Mouse (Mus musculus): ENCODE data around the gene Tspear. TPM values are rescaled to one million over a fixed set of nuclear protein-coding genes. Genes with fewer than 3 reads are reported as not detected.
"Not testable (repeated sequence)": the region's sequence is repeated elsewhere in the genome, so short reads cannot be mapped to it uniquely, and the experiment has no call there.

Tspear gene
- polyA plus RNA-seq, 1 experiment from 2014 or later, result 0.65 TPM

DNA sequence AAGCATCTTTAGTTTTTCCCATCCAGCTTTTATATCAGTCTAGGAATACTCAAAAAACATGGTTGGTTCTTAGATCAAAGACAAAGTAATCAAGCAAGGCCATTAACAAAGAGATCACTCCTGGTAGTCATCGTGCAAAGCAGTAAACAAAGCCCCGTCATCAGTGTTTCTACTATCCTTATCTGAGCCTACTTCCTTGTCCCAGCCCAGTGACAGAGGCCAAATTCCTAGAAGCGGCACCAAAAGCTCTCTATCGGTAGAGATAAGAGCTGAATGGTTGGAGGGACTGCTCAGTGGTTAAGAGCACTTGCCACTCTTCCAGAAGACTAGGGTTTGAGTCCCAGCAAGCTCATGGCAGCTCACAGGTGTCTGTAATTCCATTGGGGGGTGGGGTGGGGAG is 14.8 kb upstream of the Tspear start:
- Histone ChIP-seq H3K9me3 (replicated peaks) (no peaks in the 10 kb centered on the region), H3K27ac (no peak overlapping the region), H3K9ac (no peak overlapping the region), H3K4me3 (no peak overlapping the region), H3K4me2 (no peak overlapping the region), H3K27me3 (peaks cover 4% of the 10 kb centered on the region), H3K36me3 (ENCODE audit: poor library complexity, severe bottlenecking) (no peaks in the 10 kb centered on the region), H3K4me1 (no peaks in the 10 kb centered on the region)
- 88% methylated on average over 4 of the region's 4 CpGs for WGBS
- ATAC-seq, result no peak

- no peaks in the 10 kb centered on the region for H3K9me3 ChIP-seq (replicated peaks)
- H3K4me3 ChIP-seq, result no peak overlapping the region
- H3K27me3 ChIP-seq, result peaks cover 24% of the 10 kb centered on the region
- H3K36me3 ChIP-seq (ENCODE audit: poor library complexity, severe bottlenecking), result no peaks in the 10 kb centered on the region
- no peak overlapping the region for H3K9ac ChIP-seq
- H3K27ac ChIP-seq, result no peak overlapping the region
- H3K4me2 ChIP-seq, result no peak overlapping the region
- no peak for ATAC-seq
- H3K4me1 ChIP-seq, result peaks cover 13% of the 10 kb centered on the region
- WGBS, result 61% methylated on average over 13 of the region's 13 CpGs
Measured at GRCm38 (mm10) chr10:77673765-77674164, 12.6 kb upstream of the Tspear start.

DNA sequence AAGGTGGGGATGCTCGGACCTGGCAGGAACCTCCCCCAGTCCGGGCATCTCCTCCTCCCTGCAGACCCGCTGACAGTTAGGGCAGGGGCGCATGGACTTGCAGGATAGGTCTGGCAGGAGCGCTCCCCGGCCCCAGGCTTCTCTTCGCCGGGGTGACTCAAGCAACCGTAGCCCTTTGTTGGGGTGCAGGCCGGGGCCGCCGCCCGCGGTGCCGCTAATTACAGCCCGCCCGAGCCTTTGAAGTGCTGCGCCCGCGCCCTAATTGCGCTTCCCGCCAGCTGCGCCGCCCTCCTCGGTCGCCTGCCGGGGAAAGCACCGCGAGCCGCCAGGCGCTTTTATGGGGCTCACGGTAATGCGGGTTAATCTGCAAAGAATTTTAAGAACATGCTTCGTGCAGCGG is 8.8 kb upstream of the Tspear start:
- WGBS, result under 1% methylated on average over 35 of the region's 35 CpGs
- peak; percentile 63; the same call in 1 of the 2 replicates for ATAC-seq
- H3K4me3 ChIP-seq, result peak overlapping the region; percentile 37
- no peaks in the 10 kb centered on the region for H3K36me3 ChIP-seq (ENCODE audit: poor library complexity, severe bottlenecking)
- peak overlapping the region; percentile 34 for H3K9ac ChIP-seq
- H3K4me2 ChIP-seq, result peak overlapping the region; percentile 74
- peak overlapping the region; percentile 14; the same call in 1 of the 2 replicates for H3K27ac ChIP-seq
- H3K9me3 ChIP-seq (replicated peaks), result no peaks in the 10 kb centered on the region
- H3K27me3 ChIP-seq, result peaks cover 28% of the 10 kb centered on the region
- H3K4me1 ChIP-seq, result peaks cover 13% of the 10 kb centered on the region

GRCm38 (mm10) chr10:77682994-77683393 is 3.4 kb upstream of the Tspear start:
- Histone ChIP-seq H3K36me3 (ENCODE audit: poor library complexity, severe bottlenecking) (no peaks in the 10 kb centered on the region), H3K4me3 (no peak overlapping the region), H3K27me3 (peaks cover 40% of the 10 kb centered on the region), H3K4me1 (peaks cover 2% of the 10 kb centered on the region), H3K9ac (no peak overlapping the region), H3K27ac (no peak overlapping the region), H3K4me2 (no peak overlapping the region), H3K9me3 (replicated peaks) (no peaks in the 10 kb centered on the region)
- 81% methylated on average over 7 of the region's 7 CpGs for WGBS
- ATAC-seq, result no peak

GRCm38 (mm10) chr10:77684181-77684580 is 2.2 kb upstream of the Tspear start:
- no peaks in the 10 kb centered on the region for H3K36me3 ChIP-seq (ENCODE audit: poor library complexity, severe bottlenecking)
- no peak for ATAC-seq
- no peak overlapping the region for H3K27ac ChIP-seq
- H3K4me2 ChIP-seq, result no peak overlapping the region
- no peak overlapping the region for H3K4me3 ChIP-seq
- no peaks in the 10 kb centered on the region for H3K9me3 ChIP-seq (replicated peaks)
- H3K9ac ChIP-seq, result no peak overlapping the region
- peaks cover 31% of the 10 kb centered on the region for H3K27me3 ChIP-seq
- H3K4me1 ChIP-seq, result no peaks in the 10 kb centered on the region
- 34% methylated on average over 8 of the region's 8 CpGs for WGBS

DNA sequence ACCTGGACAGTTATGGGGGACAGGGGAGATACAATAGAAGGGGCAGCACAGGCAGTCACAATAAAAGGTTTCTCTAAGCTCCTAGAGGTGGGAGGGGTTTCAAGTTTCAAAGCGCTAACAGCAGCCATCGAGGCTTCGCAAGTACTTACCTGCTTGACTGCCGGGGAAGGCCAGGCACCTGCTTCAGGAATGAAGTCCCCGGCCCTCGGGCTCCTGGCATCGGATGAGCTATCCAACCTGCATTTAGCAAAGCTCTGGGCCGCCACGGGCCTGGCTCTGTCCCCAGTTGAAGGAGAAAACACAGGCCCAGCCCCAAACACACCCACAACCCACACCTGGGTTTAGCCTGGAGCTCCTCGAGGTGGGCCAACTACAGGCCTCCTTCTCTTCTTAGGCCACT is 652 bp downstream of the Tspear start:
- H3K4me2 ChIP-seq, result no peak overlapping the region
- no peak overlapping the region for H3K27ac ChIP-seq
- no peaks in the 10 kb centered on the region for H3K36me3 ChIP-seq (ENCODE audit: poor library complexity, severe bottlenecking)
- H3K9ac ChIP-seq, result no peak overlapping the region
- 27% methylated on average over 10 of the region's 10 CpGs for WGBS
- no peak for ATAC-seq
- no peaks in the 10 kb centered on the region for H3K9me3 ChIP-seq (replicated peaks)
- H3K4me3 ChIP-seq, result no peak overlapping the region
- peaks cover 4% of the 10 kb centered on the region; the same call in 1 of the 2 replicates for H3K4me1 ChIP-seq
- peaks cover 30% of the 10 kb centered on the region for H3K27me3 ChIP-seq

DNA sequence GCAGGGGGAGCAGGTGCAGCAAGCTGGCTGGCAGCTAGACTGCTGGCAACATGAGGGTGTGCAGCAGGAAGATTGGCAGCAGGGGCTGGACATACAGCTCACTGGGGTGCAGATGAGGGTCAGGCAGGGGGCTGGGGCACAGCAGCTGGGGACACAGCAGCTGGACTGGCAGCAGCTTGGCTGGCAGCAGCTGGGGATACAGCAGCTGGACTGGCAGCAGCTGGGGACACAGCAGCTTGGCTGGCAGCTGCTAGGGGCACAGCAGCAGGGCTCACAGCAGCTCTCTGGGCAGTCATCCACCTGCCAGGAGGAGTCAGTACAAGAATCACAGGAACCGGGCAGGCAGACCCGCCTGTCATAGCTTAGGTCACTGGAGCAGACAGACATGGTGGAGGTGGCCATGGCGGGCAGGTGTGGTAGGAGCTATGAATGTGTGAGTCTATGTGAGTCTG is 4.0 kb downstream of the Tspear start, which contains the start of gene Gm19402:
Gene Gm19402, minus strand, starts transcription at position 402 of the 452 bp plus-strand sequence.
- not testable (repeated sequence) for H3K9me3 ChIP-seq (replicated peaks); H3K36me3 ChIP-seq (ENCODE audit: poor library complexity, severe bottlenecking); ATAC-seq; H3K4me2 ChIP-seq; H3K9ac ChIP-seq; H3K4me3 ChIP-seq; H3K4me1 ChIP-seq
- WGBS, result 56% methylated on average over 3 of the region's 3 CpGs
- Histone ChIP-seq H3K27me3 (peaks cover 25% of the 10 kb centered on the region), H3K27ac (peak within 1 kb of the TSS; percentile 48; the same call in 1 of the 2 replicates)

- Histone ChIP-seq H3K36me3 (ENCODE audit: poor library complexity, severe bottlenecking) (no peaks in the 10 kb centered on the region), H3K4me1 (no peaks in the 10 kb centered on the region), H3K9me3 (replicated peaks) (no peaks in the 10 kb centered on the region; the same call in 1 of the 2 replicates), H3K9ac (no peak within 1 kb of the TSS), H3K4me3 (no peak within 1 kb of the TSS), H3K27ac (no peak within 1 kb of the TSS), H3K4me2 (no peak within 1 kb of the TSS), H3K27me3 (no peaks in the 10 kb centered on the region)
- WGBS, result 38% methylated on average over 4 of the region's 4 CpGs
- no peak for ATAC-seq
Measured at GRCm38 (mm10) chr10:77697133-77697532, 10.8 kb downstream of the Tspear start, which contains the start of gene Gm9508. Gene Gm9508 (minus strand): TSS chr10:77697233.

DNA sequence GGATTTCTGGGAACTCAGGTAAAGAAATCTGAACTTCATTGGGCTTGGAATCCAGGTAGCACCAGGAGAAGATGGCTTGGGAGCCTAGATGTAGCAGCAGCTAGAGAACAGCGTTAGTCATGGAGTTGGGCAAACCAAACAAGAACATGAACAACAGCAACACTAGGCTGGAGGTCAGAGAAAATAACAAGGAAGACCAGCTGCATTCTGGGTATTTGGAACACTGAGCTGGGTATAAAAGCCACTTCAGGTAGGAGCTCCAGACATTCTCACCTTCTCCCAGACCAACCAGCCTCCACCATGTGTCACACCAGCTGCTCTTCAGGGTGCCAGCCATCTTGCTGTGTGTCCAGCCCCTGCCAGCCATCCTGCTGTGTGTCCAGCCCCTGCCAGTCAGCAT is 20.0 kb downstream of the Tspear start, which contains the start of gene Gm10272:
Gene Gm10272, plus strand, starts transcription at position 301 of the 400 bp plus-strand sequence.
- H3K4me1 ChIP-seq, result no peaks in the 10 kb centered on the region
- H3K9me3 ChIP-seq (replicated peaks), result peaks cover 25% of the 10 kb centered on the region
- no peaks in the 10 kb centered on the region for H3K27me3 ChIP-seq
- no peak within 1 kb of the TSS for H3K9ac ChIP-seq
- 100% methylated on average over 1 of the region's 1 CpGs for WGBS
- ATAC-seq, result no peak
- H3K4me3 ChIP-seq, result no peak within 1 kb of the TSS
- H3K27ac ChIP-seq, result no peak within 1 kb of the TSS
- no peaks in the 10 kb centered on the region for H3K36me3 ChIP-seq (ENCODE audit: poor library complexity, severe bottlenecking)
- H3K4me2 ChIP-seq, result no peak within 1 kb of the TSS

GRCm38 (mm10) chr10:77709831-77710230 is 23.5 kb downstream of the Tspear start:
- H3K27ac ChIP-seq, result no peak overlapping the region
- no peak overlapping the region for H3K4me2 ChIP-seq
- H3K36me3 ChIP-seq (ENCODE audit: poor library complexity, severe bottlenecking), result no peaks in the 10 kb centered on the region
- peaks cover 14% of the 10 kb centered on the region for H3K9me3 ChIP-seq (replicated peaks)
- H3K4me3 ChIP-seq, result no peak overlapping the region
- no peak for ATAC-seq
- H3K9ac ChIP-seq, result no peak overlapping the region
- no peaks in the 10 kb centered on the region for H3K4me1 ChIP-seq
- WGBS, result 86% methylated on average over 3 of the region's 3 CpGs
- no peaks in the 10 kb centered on the region for H3K27me3 ChIP-seq

DNA sequence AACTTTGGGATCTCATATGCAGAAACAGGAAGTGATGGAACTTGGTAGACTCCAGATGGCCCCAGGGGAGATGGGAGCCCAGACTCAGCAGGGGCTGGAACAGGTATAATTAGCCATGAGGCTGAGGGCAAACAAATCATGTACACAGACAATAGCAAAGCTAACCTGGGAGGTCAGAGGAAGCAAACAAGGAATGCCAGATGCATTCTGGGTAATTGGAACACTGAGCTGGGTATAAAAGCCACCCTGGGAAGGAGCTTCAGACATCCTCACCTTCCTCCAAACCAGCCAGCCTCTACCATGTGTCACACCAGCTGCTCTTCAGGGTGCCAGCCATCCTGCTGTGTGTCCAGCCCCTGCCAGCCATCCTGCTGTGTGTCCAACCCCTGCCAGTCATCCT is 24.8 kb downstream of the Tspear start, which contains the start of gene Gm10024:
Gene Gm10024, plus strand, starts transcription at position 301 of the 400 bp plus-strand sequence.
- H3K4me3 ChIP-seq; ATAC-seq; H3K27me3 ChIP-seq; H3K9ac ChIP-seq; H3K27ac ChIP-seq; H3K36me3 ChIP-seq (ENCODE audit: poor library complexity, severe bottlenecking); H3K4me1 ChIP-seq; H3K4me2 ChIP-seq: not testable (repeated sequence)
- H3K9me3 ChIP-seq (replicated peaks), result peaks cover 11% of the 10 kb centered on the region

DNA sequence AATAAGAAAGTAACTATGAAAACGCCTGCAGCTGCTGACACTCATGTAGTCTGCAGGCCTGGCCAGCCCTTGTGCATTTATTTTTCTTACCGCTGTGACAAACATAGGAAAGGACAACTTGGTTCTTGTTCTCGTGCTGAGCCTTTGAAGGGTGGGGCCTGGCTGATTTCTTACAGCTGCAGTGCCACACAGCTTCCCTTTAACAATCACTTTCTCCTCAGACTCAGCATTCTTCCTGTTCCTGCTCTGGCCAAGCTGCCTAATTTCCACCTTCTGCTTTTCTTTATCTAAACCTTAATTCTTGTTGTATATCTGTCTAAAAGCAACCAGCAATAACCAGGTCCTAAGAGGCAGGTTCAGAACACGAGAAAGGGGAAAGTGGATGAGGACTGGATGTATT is 27.4 kb downstream of the Tspear start:
- Histone ChIP-seq H3K4me3 (no peak overlapping the region), H3K9ac (no peak overlapping the region), H3K4me2 (no peak overlapping the region), H3K27ac (no peak overlapping the region), H3K9me3 (replicated peaks) (peaks cover 5% of the 10 kb centered on the region; the same call in 1 of the 2 replicates), H3K4me1 (no peaks in the 10 kb centered on the region), H3K36me3 (ENCODE audit: poor library complexity, severe bottlenecking) (no peaks in the 10 kb centered on the region), H3K27me3 (no peaks in the 10 kb centered on the region)
- no peak for ATAC-seq
- WGBS, result 74% methylated on average over 4 of the region's 4 CpGs

DNA sequence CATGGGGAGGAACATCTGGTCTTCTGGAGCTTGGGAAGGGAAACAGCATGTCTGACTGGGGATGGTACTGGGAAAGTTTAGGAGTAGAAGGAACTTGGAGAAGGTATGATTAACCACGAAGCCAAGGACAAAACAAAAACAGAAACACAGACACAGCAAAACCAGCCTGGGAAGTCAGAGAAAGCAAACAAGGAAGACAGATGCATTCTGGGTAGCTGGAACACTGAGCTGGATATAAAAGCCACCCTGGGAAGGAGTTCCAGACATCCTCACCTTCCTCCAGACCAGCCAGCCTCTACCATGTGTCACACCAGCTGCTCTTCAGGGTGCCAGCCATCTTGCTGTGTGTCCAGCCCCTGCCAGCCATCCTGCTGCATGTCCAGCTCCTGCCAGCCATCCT is 29.1 kb downstream of the Tspear start, which contains the start of gene Gm10142:
Gene Gm10142, plus strand, starts transcription at position 301 of the 400 bp plus-strand sequence.
- peaks cover 9% of the 10 kb centered on the region for H3K9me3 ChIP-seq (replicated peaks)
- H3K4me1 ChIP-seq, result no peaks in the 10 kb centered on the region
- H3K4me2 ChIP-seq, result no peak within 1 kb of the TSS
- H3K27ac ChIP-seq, result no peak within 1 kb of the TSS
- ATAC-seq, result no peak
- no peaks in the 10 kb centered on the region for H3K36me3 ChIP-seq (ENCODE audit: poor library complexity, severe bottlenecking)
- no peak within 1 kb of the TSS for H3K4me3 ChIP-seq
- no peaks in the 10 kb centered on the region for H3K27me3 ChIP-seq
- WGBS, result 85% methylated on average over 1 of the region's 1 CpGs
- no peak within 1 kb of the TSS for H3K9ac ChIP-seq
